Mouse (Mus musculus): ENCODE measurements around the gene Ddrgk1.
"Not testable (repeated sequence)": the region's sequence is repeated elsewhere in the genome, so short reads cannot be mapped to it uniquely, and the experiment has no call there.

Ddrgk1 gene

DNA sequence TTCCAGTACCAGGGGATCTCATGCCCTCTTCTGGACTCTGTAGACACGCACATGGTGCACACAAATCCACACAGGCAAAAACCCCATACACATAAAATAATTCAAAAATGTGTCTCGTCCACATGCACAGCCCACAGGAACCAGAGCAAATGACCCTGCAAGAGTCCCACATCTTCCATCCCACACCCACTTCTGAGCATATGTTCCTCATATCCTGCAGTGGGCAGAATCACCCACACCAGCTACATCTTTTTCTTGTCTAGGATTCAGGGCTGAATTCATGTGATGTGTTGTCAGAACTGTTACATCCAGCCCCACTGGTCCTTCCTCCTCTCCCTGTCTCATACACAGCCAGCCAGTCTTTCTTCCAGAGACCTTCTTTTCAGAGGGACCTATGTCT, 11.2 kb downstream of the Ddrgk1 start:
- no peak for DNase-seq (ENCODE audit: low read depth)

DNA sequence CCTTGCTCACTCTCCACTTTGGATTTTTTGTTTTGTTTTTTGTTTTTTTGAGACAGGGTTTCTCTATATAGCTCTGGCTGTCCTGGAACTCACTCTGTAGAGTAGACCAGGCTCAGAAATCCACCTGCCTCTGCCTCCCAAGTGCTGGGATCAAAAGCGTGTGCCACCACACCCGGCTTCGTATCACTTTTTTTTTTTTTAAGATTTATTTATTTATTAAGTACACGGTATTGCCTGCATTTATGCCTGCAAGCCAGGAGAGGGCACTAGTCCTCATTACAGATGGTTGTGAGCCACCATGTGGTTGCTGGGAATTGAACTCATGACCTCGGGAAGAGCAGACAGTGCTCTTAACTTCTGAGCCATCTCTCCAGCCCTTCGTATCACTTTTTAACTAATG, 15.4 kb downstream of the Ddrgk1 start:
- DNase-seq (ENCODE audit: low read depth), result not testable (repeated sequence)

DNA sequence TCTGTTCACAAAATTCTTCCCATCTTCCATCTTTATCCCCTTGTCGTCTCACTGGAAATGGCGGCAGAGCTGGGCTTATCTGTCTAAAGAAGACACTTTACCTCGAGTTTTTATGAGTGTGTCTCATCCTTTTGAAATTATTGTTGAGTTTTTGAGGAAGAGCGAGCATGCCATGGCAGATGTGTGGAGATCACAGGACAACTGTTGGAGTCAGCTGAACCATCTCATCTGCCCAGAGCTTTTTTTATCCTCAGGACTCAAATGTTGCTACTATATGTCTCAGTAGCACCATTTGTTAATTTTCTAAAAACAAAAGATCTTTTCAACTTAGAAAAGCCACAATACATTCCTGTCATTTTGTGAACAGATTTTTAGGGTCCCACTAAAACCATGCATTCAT, 19.3 kb downstream of the Ddrgk1 start:
- DNase-seq (ENCODE audit: low read depth), result no peak

DNA sequence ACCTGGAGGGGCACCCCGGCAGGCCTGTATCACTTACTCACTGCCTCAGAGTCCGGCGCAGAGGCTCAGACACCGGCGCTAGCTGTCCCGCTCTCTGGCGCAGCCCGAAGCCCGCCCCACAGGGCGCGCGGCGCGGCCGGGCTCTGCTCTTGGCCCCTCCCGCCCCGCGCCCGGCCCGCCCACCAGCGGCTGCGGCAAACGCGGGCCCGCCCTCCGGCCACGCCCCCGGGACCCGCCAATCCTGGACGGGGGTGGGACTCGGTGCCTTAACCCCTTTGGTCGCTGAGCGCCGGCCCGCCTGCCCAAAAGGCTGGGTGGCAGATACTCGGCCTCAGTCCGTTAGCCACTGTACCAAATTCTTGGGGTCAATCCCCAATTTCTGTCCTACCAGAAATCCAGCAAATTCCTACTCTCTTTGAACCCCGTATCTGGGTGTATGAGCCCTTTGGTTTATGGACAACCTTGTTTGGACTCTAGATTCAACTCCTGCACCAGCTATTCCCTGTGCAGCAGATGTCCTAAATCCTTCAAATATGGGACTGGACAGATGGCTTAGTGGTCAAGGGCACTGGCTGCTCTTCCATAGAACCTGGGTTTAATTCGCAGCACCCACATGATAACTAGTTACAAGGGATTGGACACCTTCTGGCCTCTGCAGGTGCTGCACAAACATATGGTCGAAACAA, 21.6 kb downstream of the Ddrgk1 start, which contains the start of gene Lzts3:
Gene Lzts3 (minus strand): TSS at position 120 of the 686 bp plus-strand sequence.
- DNase-seq (ENCODE audit: low read depth), result peak; percentile 39

DNA sequence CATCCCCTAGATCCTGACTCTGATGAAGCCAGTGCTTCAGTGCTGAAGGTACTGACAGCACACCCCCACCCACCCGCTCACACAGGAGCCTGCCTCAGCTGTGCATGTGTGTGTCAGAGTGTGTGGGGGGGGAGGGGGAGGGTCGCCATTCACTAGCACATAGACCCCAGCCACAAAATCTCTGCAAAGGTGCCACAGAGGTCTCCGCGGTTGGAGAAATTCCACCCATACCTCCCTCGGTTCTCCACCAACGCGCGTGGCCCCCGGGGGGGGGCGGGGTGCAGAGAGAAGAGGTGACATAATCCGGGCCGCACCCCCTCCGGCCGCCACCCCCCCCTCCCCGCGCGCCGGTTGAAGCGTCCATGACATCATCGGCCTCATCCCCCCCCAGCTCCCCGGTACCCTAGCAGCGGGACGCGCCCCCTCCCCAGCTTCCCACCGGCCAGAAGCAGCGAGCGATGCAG, 22.2 kb downstream of the Ddrgk1 start:
- DNase-seq (ENCODE audit: low read depth), result no peak

DNA sequence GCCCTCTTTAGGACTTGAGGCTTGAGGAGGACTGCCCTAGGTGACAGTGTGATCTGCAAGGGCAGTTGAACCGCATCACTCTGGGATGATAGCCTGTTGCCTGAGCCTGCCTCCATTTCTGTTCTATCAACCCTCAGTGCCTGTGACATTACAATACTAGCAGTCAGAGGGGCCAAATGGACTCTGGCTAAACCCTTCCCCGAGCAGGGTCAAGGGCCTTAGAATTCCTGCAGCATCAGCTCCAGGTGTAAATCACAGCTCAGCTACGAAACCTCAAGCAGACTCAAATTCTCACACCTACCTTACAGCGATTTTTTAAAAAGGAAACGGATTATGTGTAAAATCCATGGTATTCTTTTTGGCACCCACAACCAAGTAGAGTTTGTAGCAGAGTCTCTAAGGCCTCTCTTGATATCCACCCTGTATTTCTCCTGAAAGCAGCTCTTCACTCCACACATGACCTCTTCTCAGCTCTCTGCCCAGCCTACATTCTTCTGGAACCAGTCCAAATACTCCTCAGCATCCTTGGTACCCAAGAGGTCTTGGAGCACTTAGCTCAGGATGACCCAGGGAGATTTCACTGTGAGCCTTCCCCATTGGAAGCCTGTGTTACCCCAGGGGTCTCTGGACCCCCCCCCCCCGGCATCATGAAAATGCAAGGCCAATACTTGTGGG, 23.0 kb downstream of the Ddrgk1 start:
- DNase-seq (ENCODE audit: low read depth), result no peak

DNA sequence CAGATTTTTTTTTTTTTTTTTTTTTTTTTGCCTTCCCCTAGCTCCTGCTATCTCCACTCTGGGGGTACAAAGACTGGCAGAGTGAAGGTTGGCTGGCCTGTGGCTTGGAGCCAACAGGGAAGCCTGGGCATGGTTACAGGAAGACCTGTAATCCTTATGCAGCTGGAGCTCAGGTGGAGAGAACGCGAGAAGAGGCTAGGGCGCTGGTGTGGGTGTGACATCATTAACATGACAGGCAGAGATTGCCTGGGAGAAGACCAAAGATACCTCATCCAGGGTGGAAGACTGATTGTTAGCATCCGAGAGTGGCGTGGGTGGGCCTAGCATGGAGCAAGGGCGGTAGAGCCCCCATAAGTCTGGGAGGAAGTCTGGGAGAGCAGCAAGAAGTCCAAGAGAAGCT, 25.2 kb downstream of the Ddrgk1 start:
- no peak for DNase-seq (ENCODE audit: low read depth)

DNA sequence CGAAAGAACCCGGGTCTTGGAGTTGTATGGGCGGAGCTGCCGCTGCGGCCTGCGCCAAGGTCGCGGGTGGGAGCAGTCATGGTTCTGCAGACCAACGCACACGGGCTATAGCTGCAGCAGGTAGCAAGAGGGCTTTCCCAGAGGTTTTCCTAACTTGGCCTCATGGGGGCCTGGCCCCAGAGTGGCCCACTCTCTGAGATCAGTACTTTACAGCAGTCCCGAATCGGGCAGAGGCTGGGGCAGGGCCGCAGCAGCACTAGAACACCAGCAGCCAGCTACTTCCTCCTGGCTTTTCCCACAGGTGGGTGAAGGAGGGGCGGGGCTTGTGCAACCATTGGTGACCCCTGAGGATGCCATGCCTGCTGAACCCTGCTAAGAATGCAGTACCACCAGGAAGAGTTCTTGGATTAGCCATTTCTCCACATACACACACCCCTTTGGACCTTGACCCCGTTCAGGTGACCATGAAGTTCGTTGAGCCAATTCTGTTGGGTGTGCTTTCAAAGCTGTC, 26.3 kb downstream of the Ddrgk1 start:
- DNase-seq (ENCODE audit: low read depth), result no peak

DNA sequence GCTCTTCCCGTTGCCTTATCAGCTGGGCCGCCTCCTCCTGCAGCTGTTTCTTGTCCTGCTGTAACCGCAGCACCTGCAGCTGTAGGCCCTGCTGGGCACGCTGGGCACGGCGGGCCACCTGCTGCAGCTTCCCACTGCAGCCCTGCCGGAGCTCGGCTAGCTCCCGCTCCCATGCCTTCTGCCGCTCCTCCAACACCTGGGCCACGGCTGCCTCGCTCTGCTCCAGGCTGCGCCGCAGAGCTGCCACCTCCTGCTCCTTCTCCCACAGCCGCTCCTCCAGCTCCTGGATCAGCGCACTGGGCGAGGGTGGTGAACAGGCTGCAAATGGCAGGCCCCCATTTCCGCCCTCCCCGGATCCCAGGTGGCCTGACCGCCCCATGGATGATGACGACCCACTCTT, 28.6 kb downstream of the Ddrgk1 start:
- no peak for DNase-seq (ENCODE audit: low read depth)

DNA sequence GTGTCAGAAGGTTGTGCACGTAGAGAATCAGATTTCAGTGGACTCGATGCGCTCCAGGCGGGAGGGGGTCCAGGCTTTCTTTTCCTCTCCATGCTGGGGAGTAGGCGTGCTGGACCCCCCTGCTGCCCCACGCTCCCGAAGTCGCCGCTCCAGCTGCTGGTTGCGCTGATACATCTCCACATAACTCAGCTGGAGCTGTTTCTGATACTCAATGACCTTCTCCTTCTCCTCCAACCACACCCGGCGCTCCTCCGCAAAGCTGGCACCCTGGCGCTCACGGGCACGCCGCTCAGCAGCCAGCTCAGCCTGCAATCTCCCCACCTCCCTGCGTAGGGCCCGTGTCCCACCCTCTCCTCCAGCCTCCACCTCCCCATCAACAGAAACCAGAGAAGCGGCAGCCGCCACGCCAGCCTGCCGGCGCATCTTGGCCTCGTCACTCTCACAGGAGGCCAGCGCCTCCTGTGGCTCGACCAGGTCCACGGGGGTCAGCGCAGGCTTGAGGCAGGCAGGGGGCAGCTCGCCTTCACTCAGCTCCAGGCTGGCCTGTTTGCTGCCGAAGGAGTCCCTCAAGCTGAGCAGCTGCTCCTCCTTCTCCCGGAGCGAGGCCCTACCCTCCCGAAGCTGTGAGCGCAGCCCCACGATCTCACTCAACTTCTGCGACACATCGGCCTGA, 29.6 kb downstream of the Ddrgk1 start:
- no peak for DNase-seq (ENCODE audit: low read depth)

DNA sequence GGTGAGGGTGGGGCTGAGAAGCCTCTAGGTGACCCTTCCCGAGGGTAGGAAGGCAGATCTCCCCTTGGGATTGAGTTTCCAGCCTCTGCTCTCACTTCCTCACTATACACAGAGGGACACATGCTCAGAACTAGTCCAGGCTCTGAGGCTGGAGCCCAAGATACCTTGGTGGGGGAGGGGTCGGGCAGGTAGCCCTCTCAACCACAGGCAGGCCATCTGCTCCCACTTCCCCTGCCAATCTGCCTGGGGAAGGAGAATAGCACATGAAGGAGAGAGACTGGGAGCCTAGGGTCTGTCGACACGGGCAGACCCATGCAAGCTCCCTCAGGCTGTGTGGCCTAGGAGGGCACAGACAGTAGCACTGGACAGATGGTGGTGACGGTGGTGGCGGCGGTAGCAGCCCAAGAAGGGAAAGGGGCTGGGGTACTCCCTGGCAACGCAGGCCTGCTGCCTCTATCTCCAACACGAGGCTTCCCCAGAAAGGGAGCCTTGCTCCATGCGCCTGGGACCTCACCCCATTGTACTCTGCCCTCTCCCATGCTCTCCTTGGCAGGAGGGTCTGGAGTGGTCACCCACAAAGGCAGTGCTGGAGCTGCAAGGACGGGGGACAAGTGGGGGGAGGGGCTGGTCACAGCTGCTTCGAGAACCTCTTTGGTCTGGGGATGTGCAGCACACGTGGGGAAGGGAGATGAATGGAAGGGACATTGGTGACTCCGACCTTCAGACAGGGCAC, 30.3 kb downstream of the Ddrgk1 start:
- DNase-seq (ENCODE audit: low read depth), result no peak

DNA sequence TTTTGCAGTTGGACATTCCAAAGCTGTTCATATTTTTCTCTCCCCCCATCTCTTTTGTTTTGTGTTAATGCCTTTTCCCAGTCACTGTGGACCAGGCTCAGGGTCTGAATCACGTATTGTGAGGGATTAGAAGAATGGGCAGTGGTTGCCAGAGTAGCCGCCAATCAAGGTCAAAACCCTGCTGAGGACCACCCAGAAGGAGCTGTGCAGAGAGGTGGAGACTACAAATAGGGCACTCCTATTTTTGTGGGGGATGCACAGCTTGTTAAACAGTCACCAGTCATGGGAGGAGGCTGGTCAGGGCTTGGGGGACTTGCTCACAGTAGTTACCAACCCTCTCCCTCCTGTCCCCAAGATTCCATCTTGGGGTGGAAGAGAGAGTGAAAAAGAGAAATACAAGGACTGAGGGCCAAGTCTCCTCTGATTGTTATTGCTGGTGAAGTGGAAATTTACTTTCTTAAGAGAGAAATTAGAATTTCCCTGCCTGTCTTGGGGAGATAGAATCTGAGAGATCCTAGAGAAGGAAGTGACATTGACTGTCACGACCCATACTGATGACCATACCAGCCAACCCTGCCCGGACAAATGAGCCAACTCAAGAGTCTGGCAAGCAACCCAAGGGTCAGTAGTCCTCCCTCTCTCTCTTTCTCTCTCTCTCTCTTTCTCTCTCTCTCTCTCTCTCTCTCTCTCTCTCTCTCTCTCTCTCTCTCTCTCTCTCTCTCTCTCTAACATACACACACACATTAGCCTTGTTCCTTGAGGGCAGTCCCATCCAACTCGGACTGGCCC, 31.4 kb downstream of the Ddrgk1 start:
- no peak for DNase-seq (ENCODE audit: low read depth)

DNA sequence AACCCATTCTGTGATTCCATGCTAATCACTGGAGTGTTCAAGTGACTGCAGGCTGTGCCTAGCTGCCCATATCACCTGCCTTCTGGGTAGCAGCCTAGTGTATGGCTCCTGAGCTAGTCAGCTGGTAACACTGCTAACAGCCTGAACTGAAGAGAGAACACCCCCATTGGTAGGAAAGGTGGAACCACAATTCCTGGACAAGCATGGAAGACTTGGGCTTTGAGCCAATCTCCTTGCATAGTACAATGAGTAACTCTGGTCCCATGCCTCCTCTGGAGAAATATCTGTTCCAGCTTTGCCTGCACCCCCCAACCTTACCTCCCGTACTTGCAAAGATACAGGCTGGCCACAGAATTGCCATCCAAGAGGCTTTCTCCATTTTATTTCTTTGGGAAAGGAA, 32.0 kb downstream of the Ddrgk1 start:
- DNase-seq (ENCODE audit: low read depth), result no peak

DNA sequence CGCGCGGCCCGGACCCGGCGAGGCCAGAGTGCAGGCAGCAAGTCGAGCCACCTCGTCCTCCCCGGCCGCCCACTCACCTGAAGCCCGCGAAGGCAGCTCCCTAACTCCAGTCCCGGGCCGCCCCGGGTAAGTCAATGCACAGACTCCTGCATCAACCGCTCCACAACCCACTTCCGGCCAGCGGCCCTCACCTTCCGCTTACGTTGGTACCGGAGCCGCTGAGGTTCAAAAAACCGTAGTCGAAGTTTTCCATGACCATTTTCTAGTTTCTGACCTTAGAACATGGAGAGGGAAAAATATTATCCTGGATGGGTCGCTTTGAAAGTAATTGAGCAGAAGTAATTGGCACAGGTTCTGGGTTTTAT, 34.6 kb downstream of the Ddrgk1 start, which contains the start of the genes Fastkd5 and Ubox5:
Gene Fastkd5 (minus strand): TSS at position 189 of the 365 bp plus-strand sequence.
Gene Ubox5 (minus strand): TSS at position 200 of the 365 bp plus-strand sequence.
- peak; percentile 58 for DNase-seq (ENCODE audit: low read depth)

DNA sequence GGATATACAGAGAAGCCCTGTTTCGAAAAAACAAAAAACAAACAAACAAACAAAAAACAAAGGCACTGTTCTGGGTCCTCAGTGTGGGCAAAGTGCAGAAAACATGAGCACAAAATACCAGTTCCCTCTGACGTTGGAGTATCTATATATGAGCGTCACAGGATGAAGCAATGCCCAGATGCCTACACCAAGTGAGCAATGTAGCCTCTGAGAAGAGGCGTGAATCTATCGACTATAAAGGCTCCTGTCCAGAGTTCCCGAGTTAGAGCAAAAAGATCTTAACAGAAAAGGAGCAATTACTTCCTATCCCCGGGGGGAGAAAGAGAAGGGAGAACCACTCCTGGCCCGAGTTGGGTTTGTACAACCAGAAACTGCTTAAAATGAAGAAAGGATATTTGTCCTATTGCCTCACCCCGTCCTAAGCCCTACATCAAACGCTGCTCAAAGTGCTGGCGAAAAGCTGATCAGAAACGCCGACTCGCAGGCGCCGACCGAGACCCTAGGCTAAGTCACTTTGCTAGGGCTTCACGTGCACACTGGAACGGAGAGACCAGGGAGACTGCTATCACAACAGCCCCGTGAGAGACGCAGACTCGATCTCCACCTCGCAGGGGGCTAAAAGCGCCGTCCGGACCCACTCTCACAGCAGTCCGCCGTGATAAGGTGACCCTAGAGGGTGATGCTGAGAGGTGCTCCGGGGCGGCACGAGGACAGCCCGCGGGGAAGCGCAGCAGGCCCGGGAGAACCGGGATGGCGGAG, 35.2 kb downstream of the Ddrgk1 start:
- no peak for DNase-seq (ENCODE audit: low read depth)

DNA sequence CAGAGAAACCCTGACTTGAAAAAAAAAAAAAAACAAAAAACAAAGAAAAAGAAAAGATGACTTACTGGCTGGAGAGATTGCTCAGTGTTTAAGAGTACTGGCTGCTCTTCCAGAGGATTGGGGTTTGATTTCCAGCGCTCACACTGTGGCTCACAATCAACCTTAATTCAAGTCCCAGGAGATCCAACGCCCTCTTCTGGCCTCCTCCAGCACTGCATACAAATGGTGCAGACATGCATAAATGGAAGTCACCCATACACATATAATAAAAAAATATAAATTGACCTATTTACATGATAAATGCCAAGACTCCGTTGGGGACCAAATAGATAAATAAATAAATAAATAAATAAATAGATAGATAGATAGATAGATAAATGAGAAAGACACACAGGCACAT, 36.0 kb downstream of the Ddrgk1 start:
- no peak for DNase-seq (ENCODE audit: low read depth)

DNA sequence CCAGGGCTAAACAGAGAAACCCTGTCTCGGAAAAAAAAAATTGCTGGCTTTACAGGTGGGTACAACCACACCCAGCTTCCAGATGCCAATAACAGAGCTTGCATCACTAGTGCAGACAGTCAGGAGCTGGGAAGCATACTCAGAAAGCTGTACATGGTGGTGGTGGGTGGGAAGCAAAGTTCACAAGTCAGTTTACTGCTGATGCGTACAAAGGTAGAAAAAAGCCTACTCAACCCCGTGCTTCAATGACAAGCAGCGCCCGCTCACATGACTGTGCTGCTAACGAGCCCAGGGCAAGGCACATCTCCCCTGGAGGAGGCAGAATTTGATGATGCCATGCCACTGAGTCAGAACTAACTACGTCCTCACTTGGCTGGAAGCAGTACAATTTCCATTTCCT, 45.5 kb downstream of the Ddrgk1 start:
- DNase-seq (ENCODE audit: low read depth), result no peak

DNA sequence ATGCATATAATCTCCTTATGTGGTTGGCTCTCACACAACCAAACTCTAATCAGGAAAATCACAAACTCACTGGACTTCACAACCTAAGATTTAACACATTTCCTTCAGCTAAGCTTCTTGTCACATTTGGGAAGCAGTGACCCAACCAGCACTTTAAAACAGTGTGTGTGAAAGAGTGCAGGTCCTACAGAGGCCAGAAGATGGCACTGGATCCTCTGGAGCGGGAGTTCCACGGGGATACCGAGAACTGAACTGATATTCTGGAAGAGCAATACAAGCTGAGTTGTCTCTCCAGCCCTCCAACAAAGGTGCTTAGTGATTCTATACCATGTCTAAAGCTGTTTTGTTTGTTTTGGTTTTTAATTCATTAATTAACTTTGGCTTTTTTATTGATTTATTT, 51.4 kb downstream of the Ddrgk1 start:
- DNase-seq (ENCODE audit: low read depth), result no peak

Measured in fibroblast of lung, adult 2 months (primary cell).